Mouse (Mus musculus) olfactory bulb, adult 2 months (tissue): Measurements from ENCODE around the gene Nup62. TPM values are rescaled to one million over a fixed set of nuclear protein-coding genes. Genes with fewer than 3 reads are reported as not detected.

ENCODE experiments used
- H3K27ac ChIP-seq: fragments of 200-500 bp; 2 replicates; pipeline ENCODE4 v1.5.1; 2012; ENCODE audit warnings: low read depth, low read length; ENCODE audit not compliant: insufficient read depth
- H3K4me1 ChIP-seq: fragments of 200-500 bp; 2 replicates; pipeline ENCODE4 v1.6.1; 2012; ENCODE audit warnings: low read length; ENCODE audit not compliant: control insufficient read depth, insufficient read depth
- H3K4me3 ChIP-seq: fragments of 200-500 bp; 2 replicates; pipeline ENCODE4 v1.5.1; 2012; ENCODE audit warnings: mild to moderate bottlenecking, low read depth, low read length, moderate library complexity; ENCODE audit not compliant: insufficient read depth
- CTCF ChIP-seq: fragments of 200-500 bp; IDR thresholded peaks from 2 replicates; pipeline ENCODE4 v1.5.1; 2012; ENCODE audit warnings: low read depth, mild to moderate bottlenecking, low read length, moderate library complexity; ENCODE audit not compliant: insufficient read depth
- POLR2A ChIP-seq: fragments of 200-500 bp; IDR thresholded peaks from 2 replicates; pipeline ENCODE4 v1.6.1; 2012; ENCODE audit warnings: mild to moderate bottlenecking, low read depth, low read length, moderate library complexity; ENCODE audit not compliant: insufficient read depth
- WGBS: fragments of 180-500 bp; shearing (Covaris S2); methylation state at CpG from one replicate; pipeline ENCODE4 v1.1.7; 2018; 5-methylcytosine and 5-hydroxymethylcytosine counted together
- polyA plus RNA-seq: library from polyadenylated mRNA; stranded (reverse); fragments of >200 nt; gene quantifications from 2 replicates; pipeline ENCODE4 v1.2.4, GENCODE M21; 2012; ENCODE audit warnings: low replicate concordance; ENCODE audit not compliant: missing spikeins, insufficient read depth, insufficient read length

Gene Nup62
- polyA plus RNA-seq, 1 experiment: not detected

GRCm38 (mm10) chr7:44840426-44840825 is 24.5 kb downstream of the Nup62 start:
- H3K4me1 ChIP-seq: peaks cover 15% of the 10 kb centered on the region; the same call in 1 of the 2 replicates
- H3K4me3 ChIP-seq: no peak overlapping the region
- 70% methylated on average over 14 of the region's 14 CpGs for WGBS
- TF ChIP-seq CTCF (no peak), POLR2A (no peak)
- no peak overlapping the region for H3K27ac ChIP-seq

GRCm38 (mm10) chr7:44841825-44842463 is 26.1 kb downstream of the Nup62 start:
- WGBS: 95% methylated on average over 8 of the region's 8 CpGs
- Histone ChIP-seq H3K4me3 (no peak overlapping the region), H3K27ac (no peak overlapping the region), H3K4me1 (peaks cover 15% of the 10 kb centered on the region; the same call in 1 of the 2 replicates)
- TF ChIP-seq POLR2A (no peak), CTCF (no peak)

DNA sequence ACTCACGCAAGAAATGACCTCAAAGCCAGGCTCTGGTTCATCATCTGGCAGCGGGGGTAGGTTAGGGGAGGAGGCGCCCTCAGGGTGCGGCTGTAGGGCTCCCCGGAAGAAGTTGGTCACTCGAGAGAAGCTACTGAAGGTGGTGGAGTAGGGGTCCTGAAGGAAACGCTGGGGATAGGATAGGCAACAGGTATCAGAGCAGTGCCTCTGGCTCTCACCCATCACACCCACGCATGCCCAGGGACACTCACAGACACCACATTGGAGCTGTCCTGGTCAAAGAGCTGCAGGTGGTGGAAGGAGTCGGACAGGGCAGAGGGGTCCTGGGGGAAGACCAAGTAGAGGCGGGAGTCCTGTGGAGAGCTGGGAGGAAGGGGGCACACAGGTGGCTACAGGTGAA is 29.1 kb downstream of the Nup62 start:
- H3K4me3 ChIP-seq: no peak overlapping the region
- peaks cover 12% of the 10 kb centered on the region; the same call in 1 of the 2 replicates for H3K4me1 ChIP-seq
- TF ChIP-seq CTCF (no peak), POLR2A (no peak)
- WGBS: 91% methylated on average over 10 of the region's 10 CpGs
- no peak overlapping the region for H3K27ac ChIP-seq

- Histone ChIP-seq H3K4me1 (peaks cover 19% of the 10 kb centered on the region), H3K4me3 (no peak overlapping the region)
- WGBS: 85% methylated on average over 7 of the region's 7 CpGs
Observed at GRCm38 (mm10) chr7:44846804-44847203, 30.9 kb downstream of the Nup62 start.

DNA sequence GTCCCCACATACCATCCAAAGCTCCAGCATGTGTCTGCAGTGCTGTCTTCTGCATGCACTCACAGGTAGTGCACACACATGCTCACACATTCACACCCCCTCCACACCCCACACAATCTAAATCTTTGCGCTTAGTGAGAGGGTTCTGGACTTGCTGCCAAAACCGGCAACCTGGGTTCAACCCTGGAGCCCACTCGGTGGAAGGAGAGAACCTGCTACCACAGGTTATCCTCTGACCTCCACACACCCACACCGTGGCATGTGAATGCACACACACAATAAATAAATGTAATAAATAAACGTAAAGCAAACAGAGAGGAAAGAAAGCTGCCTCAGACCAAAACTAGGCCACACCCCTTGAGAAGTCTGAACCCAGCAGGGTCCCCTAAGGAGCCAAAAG is 31.9 kb downstream of the Nup62 start:
- Histone ChIP-seq H3K27ac (no peak overlapping the region), H3K4me3 (peak overlapping the region; percentile 90), H3K4me1 (peaks cover 25% of the 10 kb centered on the region)
- TF ChIP-seq POLR2A (no peak), CTCF (no peak)
- WGBS: 62% methylated on average over 5 of the region's 5 CpGs

More at GRCm38 (mm10) chr7:44846804-44847203, 30.9 kb downstream of the Nup62 start:
- no peak for TF ChIP-seq CTCF
- TF ChIP-seq POLR2A: no peak
- H3K27ac ChIP-seq: no peak overlapping the region

- Histone ChIP-seq H3K4me3 (peak within 1 kb of the TSS; percentile 90), H3K4me1 (peaks cover 30% of the 10 kb centered on the region), H3K27ac (peak within 1 kb of the TSS; percentile 99)
- 0% methylated on average over 54 of the region's 54 CpGs for WGBS
- peak; percentile 4; the same call in 1 of the 2 replicates for TF ChIP-seq CTCF
- TF ChIP-seq POLR2A: peak; percentile 45
Observed at GRCm38 (mm10) chr7:44848561-44849415, 32.9 kb downstream of the Nup62 start, which contains the start of the genes Akt1s1 and Tbc1d17. Akt1s1 (plus strand) TSS chr7:44848991. Tbc1d17 (minus strand) TSS chr7:44849079.

DNA sequence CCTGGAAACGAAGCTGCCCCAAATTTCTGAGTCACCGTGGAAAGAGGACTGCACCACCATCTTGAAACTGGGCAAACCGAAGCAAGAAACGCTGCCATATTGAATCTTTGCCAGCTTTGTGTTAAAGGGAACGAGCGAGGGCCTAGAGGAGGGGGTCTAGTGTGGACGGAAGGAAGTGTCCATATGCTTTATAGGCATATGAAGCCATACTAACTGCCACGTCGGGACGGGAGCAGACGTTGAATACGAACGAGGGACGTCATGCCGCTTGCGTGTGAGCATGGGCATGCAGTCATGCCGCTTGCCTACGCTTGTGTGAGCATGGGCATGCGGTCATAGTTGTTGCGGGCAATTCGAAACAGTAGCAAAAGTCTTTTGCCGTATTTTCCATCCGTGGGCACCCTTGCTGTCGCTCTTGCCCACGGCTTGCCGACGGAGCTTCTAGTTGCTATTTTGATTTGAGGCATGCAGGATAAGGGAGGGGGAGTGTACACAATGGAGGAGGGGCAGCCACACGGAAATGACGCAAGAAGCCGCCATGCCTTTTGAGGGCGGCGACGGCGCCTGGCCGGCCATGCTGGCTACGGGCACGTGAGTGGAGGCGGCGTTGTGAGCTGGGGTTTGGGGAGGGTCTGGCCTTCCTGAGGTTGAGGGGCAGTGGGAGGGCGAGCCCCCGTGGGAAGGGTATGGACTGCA is 33.7 kb downstream of the Nup62 start:
- under 1% methylated on average over 41 of the region's 41 CpGs for WGBS
- Histone ChIP-seq H3K4me3 (peak overlapping the region; percentile 90), H3K4me1 (peaks cover 35% of the 10 kb centered on the region), H3K27ac (peak overlapping the region; percentile 99)
- TF ChIP-seq POLR2A (0 out of 2 replicates have a peak, but pooled peaks have one; percentile 30), CTCF (no peak)

- H3K4me3 ChIP-seq: peak overlapping the region; percentile 90
- WGBS: under 1% methylated on average over 33 of the region's 33 CpGs
- peaks cover 39% of the 10 kb centered on the region for H3K4me1 ChIP-seq
- no peak for TF ChIP-seq CTCF
- peak; percentile 46; the same call in 1 of the 2 replicates for TF ChIP-seq POLR2A
- peak overlapping the region; percentile 99 for H3K27ac ChIP-seq
Observed at GRCm38 (mm10) chr7:44850146-44850545, 34.3 kb downstream of the Nup62 start.
